Mouse (Mus musculus) spleen, adult 18-20 months (tissue): ENCODE results near the gene Mtx2.

Experiments
- DNase-seq, 2 experiments: peaks; one replicate each; pipeline ENCODE4 v3.0.0; 2022; ENCODE audit warnings: mixed read lengths in 2 of 2

Mtx2 gene

DNA sequence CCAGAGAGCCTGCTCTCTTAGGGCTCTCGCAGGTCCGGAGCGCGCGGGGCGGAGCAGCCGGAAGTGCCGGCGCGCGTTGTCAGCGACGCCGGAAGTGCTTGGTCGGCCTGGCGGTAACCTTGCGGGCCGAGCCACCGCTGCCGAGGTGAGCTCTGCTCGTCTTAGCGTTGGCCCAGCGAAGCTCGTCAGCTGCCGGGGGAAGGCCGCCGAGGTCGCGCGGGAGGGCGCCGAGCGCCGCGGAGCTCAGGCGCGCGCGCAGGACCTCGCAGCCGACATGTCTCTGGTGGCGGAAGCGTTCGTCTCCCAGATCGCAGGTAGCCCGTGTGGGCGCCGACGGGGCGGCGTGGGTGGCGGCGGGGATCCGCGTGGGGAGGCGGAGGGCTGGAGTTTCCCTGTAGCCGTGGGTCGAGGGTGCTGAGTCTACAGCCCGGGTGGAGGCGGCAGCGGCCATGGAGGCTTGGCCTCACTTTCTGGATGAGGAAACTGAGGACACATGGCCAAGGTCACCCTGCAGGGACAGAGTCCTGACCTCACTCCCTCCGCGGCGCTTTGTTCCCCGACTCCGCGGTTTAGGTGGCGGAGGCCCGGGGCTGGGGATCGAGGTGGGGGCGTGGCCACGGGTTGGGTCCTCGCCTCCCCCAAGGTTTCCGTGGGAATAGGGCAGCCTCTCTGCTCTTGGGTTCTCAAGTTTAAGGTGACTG lies at the start of gene Mtx2:
Gene Mtx2 (plus strand): TSS at position 74 of the 701 bp plus-strand sequence.
- peak; percentile 54 to 70 for DNase-seq

GRCm38 (mm10) chr2:74777536-74778275 lies 47.9 kb upstream of the Mtx2 start:
- no peak for DNase-seq

DNA sequence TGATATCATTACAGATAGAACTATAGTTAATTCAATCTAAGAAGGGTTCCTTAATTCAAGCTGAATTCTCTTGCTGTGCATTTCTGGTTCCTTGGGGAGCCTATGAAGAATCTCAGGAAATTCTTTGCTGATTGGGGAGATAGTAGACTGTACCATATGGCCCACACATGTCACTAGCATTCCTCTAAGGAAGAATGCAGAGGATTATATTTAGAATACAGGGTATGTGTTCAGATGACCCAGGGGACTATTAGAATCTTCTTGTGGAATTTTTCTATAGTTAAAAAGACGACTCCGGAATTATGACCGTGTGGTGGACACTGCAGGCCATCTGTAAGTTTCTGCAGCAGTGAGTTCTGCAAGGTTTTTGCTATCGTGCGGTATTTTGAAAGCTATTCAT lies 44.2 kb upstream of the Mtx2 start:
- no peak for DNase-seq

- DNase-seq: no peak
Observed at GRCm38 (mm10) chr2:74795531-74795930, 30.1 kb upstream of the Mtx2 start.

- DNase-seq: no peak
Observed at GRCm38 (mm10) chr2:74808431-74808830, 17.2 kb upstream of the Mtx2 start.

GRCm38 (mm10) chr2:74822654-74823053 lies 2.9 kb upstream of the Mtx2 start:
- DNase-seq: no peak

GRCm38 (mm10) chr2:74825371-74825729 lies 253 bp upstream of the Mtx2 start:
- DNase-seq: no peak

GRCm38 (mm10) chr2:74846992-74847391 lies 21.4 kb downstream of the Mtx2 start:
- DNase-seq: no peak

DNA sequence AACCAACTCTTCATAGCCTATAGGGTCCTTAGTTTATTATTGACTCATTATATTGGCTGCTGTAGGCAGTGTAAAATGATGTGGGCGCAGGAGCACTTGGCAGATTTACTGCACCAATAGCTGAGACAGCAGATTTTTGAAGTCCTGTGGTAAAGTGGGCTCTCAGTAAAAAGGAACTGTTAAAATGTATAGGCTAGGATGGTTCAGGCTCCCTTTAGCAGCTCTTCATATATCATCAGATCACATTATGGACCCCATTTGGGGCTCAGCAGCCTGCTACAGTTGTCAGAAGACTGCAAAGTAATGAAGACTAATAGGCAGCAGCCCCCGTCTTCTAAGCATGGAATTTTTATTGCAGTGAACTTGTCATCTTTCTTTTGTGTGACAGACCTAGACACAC lies 21.9 kb downstream of the Mtx2 start:
- DNase-seq: no peak

DNA sequence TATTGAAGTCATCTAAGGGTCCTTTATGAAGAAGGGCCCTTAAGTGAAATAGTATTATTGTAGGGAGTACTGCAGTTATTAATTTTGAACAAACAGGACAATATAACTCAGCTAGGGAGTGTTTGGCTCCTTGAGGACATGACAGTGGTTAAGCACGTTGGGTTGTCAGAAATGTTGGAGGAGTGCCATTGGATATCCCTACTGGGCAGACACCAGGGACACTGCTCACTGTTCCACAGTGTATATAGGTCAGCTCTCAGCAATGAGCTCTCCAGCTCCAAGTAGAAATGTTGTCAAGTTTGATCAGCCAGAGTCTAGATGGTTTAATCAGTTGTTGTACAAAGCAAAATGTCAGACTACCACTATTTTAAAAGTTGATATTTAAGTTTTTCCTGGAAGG lies 24.4 kb downstream of the Mtx2 start:
- DNase-seq: no peak

GRCm38 (mm10) chr2:74862070-74862476 lies 36.5 kb downstream of the Mtx2 start:
- DNase-seq: no peak

- DNase-seq: no peak
Observed at GRCm38 (mm10) chr2:74865414-74865813, 39.8 kb downstream of the Mtx2 start.

- no peak for DNase-seq
Observed at GRCm38 (mm10) chr2:74874043-74874442, 48.4 kb downstream of the Mtx2 start.

DNA sequence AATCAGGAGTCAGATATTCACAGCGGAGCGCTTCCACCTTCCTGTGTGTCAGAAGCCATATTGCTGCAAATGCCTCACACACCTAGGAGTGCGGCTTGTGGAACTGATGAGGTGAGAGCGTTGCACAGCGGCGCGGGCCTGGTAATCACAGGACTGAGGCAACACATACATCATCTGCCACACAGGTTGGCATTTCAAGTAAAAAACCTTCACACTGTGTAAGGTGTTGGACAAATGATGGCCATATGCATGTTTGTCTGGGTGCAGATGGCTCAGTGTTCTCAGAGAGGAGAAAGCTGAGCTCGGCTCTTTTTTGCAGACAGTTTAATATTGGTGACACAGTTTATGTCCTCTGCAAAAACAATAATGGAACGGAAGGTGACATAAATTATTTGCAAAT lies 58.8 kb downstream of the Mtx2 start:
- DNase-seq: no peak

- DNase-seq: no peak
Observed at GRCm38 (mm10) chr2:74891868-74892267, 66.3 kb downstream of the Mtx2 start.

GRCm38 (mm10) chr2:74892881-74893615 lies 67.4 kb downstream of the Mtx2 start:
- DNase-seq: no peak

- DNase-seq: no peak
Observed at GRCm38 (mm10) chr2:74894061-74894460, 68.5 kb downstream of the Mtx2 start.

GRCm38 (mm10) chr2:74899973-74900372 lies 74.4 kb downstream of the Mtx2 start:
- no peak for DNase-seq

- DNase-seq: no peak
Observed at GRCm38 (mm10) chr2:74901764-74902295, 76.2 kb downstream of the Mtx2 start.

DNA sequence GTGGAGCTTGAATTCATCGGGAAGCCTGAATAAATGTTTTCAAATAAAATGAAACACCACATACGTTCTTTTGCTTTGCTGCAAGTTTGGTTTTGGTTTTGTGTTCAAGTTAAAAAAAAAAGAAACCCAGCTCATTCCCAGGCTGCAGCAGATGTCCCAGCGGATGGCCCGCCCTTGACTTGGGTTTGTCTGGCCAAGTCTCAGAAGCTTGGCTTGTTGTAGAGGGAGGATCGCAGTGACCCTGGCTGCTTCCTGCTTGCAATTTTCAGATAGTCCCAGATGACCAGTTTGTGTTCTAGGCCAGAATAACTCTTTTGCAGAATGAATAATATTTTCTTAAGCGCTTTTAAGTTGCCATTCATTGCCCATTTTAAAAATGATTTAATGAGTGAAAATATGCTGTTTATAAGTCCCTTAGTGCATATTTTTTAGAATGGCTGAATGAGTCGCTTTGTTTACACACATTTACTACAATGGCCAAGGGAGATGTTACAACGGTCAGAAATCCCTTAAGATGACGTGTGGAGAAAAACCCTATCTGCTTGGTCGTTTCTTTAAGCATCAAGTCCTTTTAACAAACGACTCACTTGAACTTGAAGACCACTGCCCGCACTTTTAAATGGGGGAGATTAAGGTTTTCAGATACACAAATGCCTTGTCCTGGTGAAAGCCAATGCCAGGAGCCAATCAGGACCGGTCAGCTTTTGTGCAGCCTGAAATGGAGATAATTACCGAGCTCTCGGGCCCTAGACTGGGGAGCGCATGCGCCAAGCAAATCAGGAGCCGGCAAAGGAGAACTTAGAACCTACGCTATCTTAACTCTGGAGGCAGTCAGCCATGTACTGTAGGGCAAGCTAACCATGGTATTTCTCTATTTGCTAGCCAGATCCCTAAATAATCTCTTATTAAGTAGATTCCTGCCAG lies 82.0 kb downstream of the Mtx2 start:
- peak in 1 of 2 experiments; percentile 10 for DNase-seq

- DNase-seq: no peak
Observed at GRCm38 (mm10) chr2:74912031-74912430, 86.4 kb downstream of the Mtx2 start.

DNA sequence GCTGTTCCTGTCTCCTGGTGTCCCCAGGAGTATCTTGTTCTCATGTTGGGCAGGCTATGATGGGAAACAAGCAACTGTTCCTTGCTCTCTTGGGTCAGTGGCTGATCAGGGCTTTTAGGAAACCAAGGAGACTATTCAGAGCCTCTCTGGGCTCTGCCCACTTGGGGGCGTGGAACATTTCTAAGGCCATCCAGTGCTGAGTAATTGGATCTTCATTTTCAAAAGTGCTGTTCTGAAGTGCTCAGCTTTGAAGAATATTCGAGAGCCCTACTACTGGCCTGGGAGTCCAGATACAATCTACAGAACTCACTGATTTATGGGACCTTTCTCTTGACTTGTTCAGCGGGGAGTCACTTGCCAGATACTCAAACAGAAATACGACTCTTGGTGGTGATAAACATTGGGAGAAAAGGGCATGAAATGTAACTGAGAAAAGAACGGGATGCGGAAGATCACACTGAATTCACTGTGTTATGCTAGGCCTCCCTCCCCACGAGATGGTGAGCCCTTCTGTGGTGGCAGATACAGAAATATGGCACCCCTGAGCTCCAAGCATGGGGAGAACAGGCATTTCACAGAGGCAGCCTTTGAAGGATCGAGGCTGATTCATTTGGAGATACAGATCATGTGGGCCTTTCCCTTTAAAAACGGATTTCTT lies 92.4 kb downstream of the Mtx2 start:
- DNase-seq: no peak
